Mouse (Mus musculus) fat pad, adult 2 months (tissue): ENCODE measurements at regions not wholly inside any gene's neighbourhood (a gene's known extent, or its start where the extent isn't known, plus 50 kb on each side); places are given as distances from the start of the nearest gene placed in this dataset.

Experiments used
- DNase-seq: peaks from one replicate; pipeline ENCODE4 v3.0.0-alpha.2; 2011; ENCODE audit warnings: low read depth, low spot score; ENCODE audit errors: extremely low read depth

- no peak for DNase-seq
Measured at GRCm38 (mm10) chr2:160256251-160256650, 77.7 kb downstream of the Gm826 start.

- DNase-seq: no peak
Measured at GRCm38 (mm10) chr2:160250228-160250627, 83.7 kb downstream of the Gm826 start.

GRCm38 (mm10) chr2:160249104-160250093 is 84.6 kb downstream of the Gm826 start:
- no peak for DNase-seq

- no peak for DNase-seq
Measured at GRCm38 (mm10) chr2:160247286-160247685, 86.7 kb downstream of the Gm826 start.

GRCm38 (mm10) chr2:160246356-160246755 is 87.6 kb downstream of the Gm826 start:
- no peak for DNase-seq

GRCm38 (mm10) chr2:160244866-160245265 is 89.1 kb downstream of the Gm826 start:
- DNase-seq: no peak

- DNase-seq: no peak
Measured at GRCm38 (mm10) chr2:160240531-160241379, 93.2 kb downstream of the Gm826 start.

GRCm38 (mm10) chr2:160237436-160238104 is 96.4 kb downstream of the Gm826 start:
- no peak for DNase-seq

GRCm38 (mm10) chr2:160236806-160237205 is 97.2 kb downstream of the Gm826 start:
- DNase-seq: no peak

- DNase-seq: no peak
Measured at GRCm38 (mm10) chr2:160230786-160231185, 103.2 kb downstream of the Gm826 start.

- DNase-seq: no peak
Measured at GRCm38 (mm10) chr2:160228331-160229035, 105.5 kb downstream of the Gm826 start.

GRCm38 (mm10) chr2:160225450-160225849 is 108.5 kb downstream of the Gm826 start:
- DNase-seq: no peak

- DNase-seq: no peak
Measured at GRCm38 (mm10) chr2:160223366-160223765, 110.6 kb downstream of the Gm826 start.

GRCm38 (mm10) chr2:160221772-160222171 is 112.2 kb downstream of the Gm826 start:
- no peak for DNase-seq

GRCm38 (mm10) chr2:160220562-160221021 is 113.4 kb downstream of the Gm826 start:
- no peak for DNase-seq

GRCm38 (mm10) chr2:160214032-160214812 is 119.7 kb downstream of the Gm826 start:
- DNase-seq: no peak

GRCm38 (mm10) chr2:160210507-160210906 is 123.5 kb downstream of the Gm826 start:
- DNase-seq: no peak

GRCm38 (mm10) chr2:160209589-160210264 is 124.2 kb downstream of the Gm826 start:
- no peak for DNase-seq

- DNase-seq: no peak
Measured at GRCm38 (mm10) chr2:160208295-160208694, 125.7 kb downstream of the Gm826 start.
